Mouse (Mus musculus): ENCODE measurements at regions not wholly inside any gene's neighbourhood (a gene's known extent, or its start where the extent isn't known, plus 50 kb on each side); places are given as distances from the start of the nearest gene placed in this dataset.

DNA sequence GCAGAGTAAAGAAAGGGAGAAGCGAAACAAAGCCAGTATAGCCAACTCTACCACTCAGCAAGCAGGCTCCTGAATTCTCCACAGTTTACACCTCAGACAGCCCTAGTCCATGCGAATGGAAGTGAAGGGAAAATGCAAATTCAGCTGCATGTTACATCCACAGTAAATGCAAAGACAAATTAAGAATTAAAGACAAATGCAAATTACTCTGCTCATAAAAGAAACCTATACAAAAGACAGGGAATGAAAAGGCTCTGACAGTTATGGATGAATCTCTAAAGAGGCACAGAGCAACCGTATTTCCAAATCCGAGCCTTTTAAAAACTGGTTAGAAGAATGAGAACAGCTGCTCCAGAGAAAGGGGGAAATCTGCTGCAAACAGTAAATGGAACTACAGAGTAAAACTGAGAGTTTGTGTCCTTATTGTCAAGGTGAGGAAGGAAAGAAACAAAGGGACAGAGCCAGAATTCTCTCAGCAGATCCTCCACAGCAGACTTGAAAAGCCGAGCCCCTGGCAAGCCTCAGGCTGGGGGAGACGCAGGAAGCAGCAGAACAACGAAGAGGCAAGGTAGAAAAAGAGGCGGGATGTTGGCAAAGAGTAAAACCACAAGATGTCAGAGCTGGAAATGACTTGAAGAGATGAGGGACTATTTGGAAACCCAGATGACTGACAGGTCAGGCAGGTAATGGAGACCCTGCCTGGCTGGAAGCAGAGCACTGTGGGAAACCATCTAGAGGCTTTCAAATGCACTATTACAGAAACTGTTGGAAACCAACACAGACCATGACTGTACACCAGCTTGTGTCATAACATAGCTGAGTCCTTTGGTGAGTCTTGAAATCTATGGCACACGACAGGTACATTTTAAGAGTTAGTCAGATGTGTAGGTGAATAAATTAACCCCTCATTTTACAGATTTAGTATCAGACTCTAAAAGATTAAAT is 184.5 kb upstream of the Acvr2a start:
- Histone ChIP-seq H3K36me3 (ENCODE audit: control insufficient read depth, insufficient read depth) (no peaks in the 10 kb centered on the region), H3K79me2 (ENCODE audit: control insufficient read depth, insufficient read depth) (no peaks in the 10 kb centered on the region), H3K4me3 (no peak overlapping the region), H3K27me3 (ENCODE audit: control insufficient read depth, insufficient read depth, insufficient read length) (no peaks in the 10 kb centered on the region), H3ac (ENCODE audit: control insufficient read depth, insufficient read length) (no peak overlapping the region), H3K4me2 (ENCODE audit: low read depth) (no peak overlapping the region)
- TF ChIP-seq MYOG (IDR thresholded peaks at IDR 0.05; ENCODE audit: control insufficient read depth in 1 of 3, insufficient read depth in 1 of 3, insufficient read length in 2 of 3, low read depth in 2 of 3): no peak

DNA sequence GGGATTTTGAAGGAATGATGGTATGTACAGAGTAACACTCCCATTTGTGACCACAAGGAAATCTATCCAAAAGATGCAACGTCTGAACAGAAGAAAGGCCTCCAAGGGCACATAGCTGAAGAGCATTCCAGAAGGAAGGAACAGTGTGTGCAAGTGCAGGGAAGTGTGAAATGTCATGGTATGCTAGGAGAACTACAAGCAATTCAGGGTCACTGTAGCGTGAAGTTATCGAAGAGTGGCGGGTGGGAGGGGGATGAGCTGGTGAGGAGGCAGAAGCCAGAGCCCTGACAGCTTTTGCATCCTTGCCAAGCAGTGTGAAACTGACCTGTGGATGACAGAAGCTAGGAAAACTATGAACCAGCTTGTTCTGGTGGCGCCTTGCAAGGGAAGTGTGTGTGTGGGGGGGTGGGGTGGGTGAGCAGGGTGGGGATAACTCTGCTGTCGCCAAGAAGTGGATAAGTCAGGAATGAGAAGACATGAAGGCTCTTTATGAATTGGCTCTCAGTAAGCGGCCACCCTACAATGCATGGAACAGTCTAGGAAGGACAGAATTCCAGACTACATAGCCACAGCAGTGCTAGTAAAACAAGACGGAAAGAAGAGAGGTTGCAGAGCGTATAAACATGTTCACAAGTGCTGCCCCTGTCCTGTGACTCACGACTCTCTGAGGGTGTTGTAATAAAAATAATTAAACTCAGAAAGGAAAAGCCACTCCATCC is 179.3 kb upstream of the Acvr2a start:
- Histone ChIP-seq H3K36me3 (ENCODE audit: control insufficient read depth, insufficient read depth) (no peaks in the 10 kb centered on the region), H3K27me3 (ENCODE audit: control insufficient read depth, insufficient read depth, insufficient read length) (no peaks in the 10 kb centered on the region), H3K4me3 (no peak overlapping the region), H3K4me2 (ENCODE audit: low read depth) (no peak overlapping the region), H3ac (ENCODE audit: control insufficient read depth, insufficient read length) (no peak overlapping the region), H3K79me2 (ENCODE audit: control insufficient read depth, insufficient read depth) (no peaks in the 10 kb centered on the region)
- TF ChIP-seq TCF12 (IDR thresholded peaks at IDR 0.05; ENCODE audit: insufficient read depth, poor library complexity, severe bottlenecking): no peak
- no peak for TF ChIP-seq USF1 (IDR thresholded peaks at IDR 0.05; ENCODE audit: low read depth)
- no peak for TF ChIP-seq REST (IDR thresholded peaks at IDR 0.05; ENCODE audit: insufficient read depth, insufficient read length)
- no peak for TF ChIP-seq MYOG (IDR thresholded peaks at IDR 0.05; ENCODE audit: control insufficient read depth in 1 of 3, insufficient read depth in 1 of 3, insufficient read length in 2 of 3, low read depth in 2 of 3)
- TF ChIP-seq MAX (IDR thresholded peaks at IDR 0.05; ENCODE audit: low read depth): no peak
- TF ChIP-seq MYOD1 (IDR thresholded peaks at IDR 0.05; ENCODE audit: control insufficient read depth in 1 of 3, insufficient read length in 2 of 3, low read depth in 2 of 3): no peak
- TF ChIP-seq POLR2A (IDR thresholded peaks at IDR 0.05; ENCODE audit: insufficient read length, low read depth): no peak
- no peak for TF ChIP-seq E2F4 (IDR thresholded peaks at IDR 0.05; ENCODE audit: insufficient read depth)
- TF ChIP-seq CEBPB (IDR thresholded peaks at IDR 0.05; ENCODE audit: insufficient read depth, poor library complexity, severe bottlenecking): no peak
- no peak for TF ChIP-seq SRF (IDR thresholded peaks at IDR 0.05; ENCODE audit: control insufficient read depth, insufficient read length, low read depth)
- no peak for TF ChIP-seq POLR2AphosphoS2 (IDR thresholded peaks at IDR 0.05; ENCODE audit: insufficient read length, low read depth)
- no peak for TF ChIP-seq TCF3 (IDR thresholded peaks at IDR 0.05; ENCODE audit: insufficient read length, low read depth)

DNA sequence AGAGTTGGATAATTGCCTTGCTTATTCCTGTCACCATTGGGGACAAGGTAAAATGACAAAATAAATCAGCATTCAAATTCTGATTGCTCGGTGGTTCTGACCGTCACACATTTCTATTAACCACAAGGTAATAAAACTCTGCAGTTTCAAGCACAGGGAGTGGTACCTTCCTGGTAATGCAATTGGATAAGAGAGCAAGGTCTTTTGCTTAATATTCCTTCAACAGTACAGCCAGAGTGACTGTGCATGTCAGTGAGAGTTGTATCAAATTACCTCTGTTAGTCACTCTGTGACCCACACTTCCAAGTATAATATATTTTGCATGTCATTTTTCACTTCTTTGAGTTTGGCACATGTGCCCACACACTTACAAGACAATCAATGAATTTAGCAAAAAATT is 177.8 kb upstream of the Acvr2a start:
- H3ac ChIP-seq (ENCODE audit: control insufficient read depth, insufficient read length): no peak overlapping the region
- no peaks in the 10 kb centered on the region for H3K79me2 ChIP-seq (ENCODE audit: control insufficient read depth, insufficient read depth)
- no peaks in the 10 kb centered on the region for H3K27me3 ChIP-seq (ENCODE audit: control insufficient read depth, insufficient read depth, insufficient read length)
- no peaks in the 10 kb centered on the region for H3K36me3 ChIP-seq (ENCODE audit: control insufficient read depth, insufficient read depth)
- no peak overlapping the region for H3K4me3 ChIP-seq
- H3K4me2 ChIP-seq (ENCODE audit: low read depth): no peak overlapping the region
- no peak for TF ChIP-seq POLR2A (IDR thresholded peaks at IDR 0.05; ENCODE audit: insufficient read length, low read depth)

DNA sequence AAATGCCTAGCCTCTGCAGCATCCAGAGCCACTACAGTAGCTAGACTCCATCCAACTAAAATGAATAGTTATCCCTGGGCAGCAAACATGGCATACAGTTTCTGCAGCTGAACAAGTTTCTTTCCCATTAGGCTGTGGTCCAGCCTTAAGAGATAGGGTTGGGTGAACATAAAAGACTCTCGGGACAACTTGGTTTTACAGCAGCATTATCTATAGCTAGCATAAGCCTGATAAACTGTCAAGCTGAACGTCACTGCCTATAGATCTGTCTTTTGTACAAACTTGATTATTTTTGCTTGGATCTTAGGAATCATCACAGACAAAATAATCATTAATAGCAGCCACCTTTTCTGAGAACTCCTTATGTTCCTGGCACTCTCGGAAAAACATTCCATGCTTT is 169.8 kb upstream of the Acvr2a start:
- no peak overlapping the region for H3ac ChIP-seq (ENCODE audit: control insufficient read depth, insufficient read length)
- H3K4me2 ChIP-seq (ENCODE audit: low read depth): no peak overlapping the region
- H3K36me3 ChIP-seq (ENCODE audit: control insufficient read depth, insufficient read depth): no peaks in the 10 kb centered on the region
- no peak for TF ChIP-seq MYOD1 (IDR thresholded peaks at IDR 0.05; ENCODE audit: control insufficient read depth in 1 of 3, insufficient read length in 2 of 3, low read depth in 2 of 3)
- no peaks in the 10 kb centered on the region for H3K27me3 ChIP-seq (ENCODE audit: control insufficient read depth, insufficient read depth, insufficient read length)
- no peak overlapping the region for H3K4me3 ChIP-seq
- no peaks in the 10 kb centered on the region for H3K79me2 ChIP-seq (ENCODE audit: control insufficient read depth, insufficient read depth)

DNA sequence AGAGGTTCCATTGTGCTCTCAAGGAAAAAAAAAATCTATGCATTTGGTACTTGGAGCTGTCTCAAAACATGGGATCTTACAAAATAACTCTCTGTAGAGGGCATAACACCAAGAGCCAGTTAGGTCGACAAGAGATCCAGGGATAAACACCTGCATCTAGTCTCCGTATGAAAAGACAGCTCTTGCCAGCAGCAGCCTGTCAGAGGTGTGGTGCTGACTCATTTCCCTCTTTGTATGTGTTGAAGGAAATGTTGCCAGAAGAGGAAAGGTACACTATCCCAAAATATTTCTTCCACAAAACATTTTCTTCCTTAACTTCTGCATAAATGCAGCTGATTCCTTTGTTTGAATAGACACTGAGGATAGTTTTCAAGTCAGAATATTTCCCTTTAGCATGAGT is 163.6 kb upstream of the Acvr2a start:
- Histone ChIP-seq H3K36me3 (ENCODE audit: control insufficient read depth, insufficient read depth) (no peaks in the 10 kb centered on the region), H3K4me2 (ENCODE audit: low read depth) (no peak overlapping the region), H3K79me2 (ENCODE audit: control insufficient read depth, insufficient read depth) (no peaks in the 10 kb centered on the region), H3ac (ENCODE audit: control insufficient read depth, insufficient read length) (no peak overlapping the region), H3K27me3 (ENCODE audit: control insufficient read depth, insufficient read depth, insufficient read length) (no peaks in the 10 kb centered on the region), H3K4me3 (no peak overlapping the region)
- no peak for TF ChIP-seq POLR2AphosphoS2 (IDR thresholded peaks at IDR 0.05; ENCODE audit: insufficient read length, low read depth)
- no peak for TF ChIP-seq TCF12 (IDR thresholded peaks at IDR 0.05; ENCODE audit: insufficient read depth, poor library complexity, severe bottlenecking)
- no peak for TF ChIP-seq E2F4 (IDR thresholded peaks at IDR 0.05; ENCODE audit: insufficient read depth)

DNA sequence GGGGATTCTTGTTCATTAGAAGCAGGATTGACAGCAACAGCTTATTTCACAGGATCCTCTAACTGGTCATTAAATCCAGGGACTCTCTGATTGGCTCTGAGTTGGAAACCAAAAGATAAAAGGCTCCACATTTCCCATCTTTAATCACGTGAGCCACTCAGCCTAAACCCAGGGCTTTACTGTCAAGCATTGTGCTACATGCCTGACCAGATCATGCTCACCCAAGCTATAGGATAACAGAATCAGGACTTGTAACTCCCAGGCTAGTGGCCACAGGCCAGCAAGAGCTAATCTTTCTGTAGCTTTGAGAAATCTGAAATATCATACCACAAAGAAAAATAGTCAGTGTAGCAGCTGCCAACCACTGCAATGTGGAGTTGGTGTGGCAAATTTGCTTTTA is 152.7 kb upstream of the Acvr2a start:
- H3K4me2 ChIP-seq (ENCODE audit: low read depth): no peak overlapping the region
- no peak overlapping the region for H3K4me3 ChIP-seq
- no peak overlapping the region for H3ac ChIP-seq (ENCODE audit: control insufficient read depth, insufficient read length)
- H3K36me3 ChIP-seq (ENCODE audit: control insufficient read depth, insufficient read depth): no peaks in the 10 kb centered on the region
- H3K27me3 ChIP-seq (ENCODE audit: control insufficient read depth, insufficient read depth, insufficient read length): no peaks in the 10 kb centered on the region
- no peak for TF ChIP-seq TCF3 (IDR thresholded peaks at IDR 0.05; ENCODE audit: insufficient read length, low read depth)
- TF ChIP-seq MYOD1 (IDR thresholded peaks at IDR 0.05; ENCODE audit: control insufficient read depth in 1 of 3, insufficient read length in 2 of 3, low read depth in 2 of 3): no peak
- no peak for TF ChIP-seq POLR2AphosphoS2 (IDR thresholded peaks at IDR 0.05; ENCODE audit: insufficient read length, low read depth)
- no peak for TF ChIP-seq E2F4 (IDR thresholded peaks at IDR 0.05; ENCODE audit: insufficient read depth)
- no peak for TF ChIP-seq MAX (IDR thresholded peaks at IDR 0.05; ENCODE audit: low read depth)
- TF ChIP-seq MYOG (IDR thresholded peaks at IDR 0.05; ENCODE audit: control insufficient read depth in 1 of 3, insufficient read depth in 1 of 3, insufficient read length in 2 of 3, low read depth in 2 of 3): no peak
- no peak for TF ChIP-seq SRF (IDR thresholded peaks at IDR 0.05; ENCODE audit: control insufficient read depth, insufficient read length, low read depth)
- TF ChIP-seq POLR2A (IDR thresholded peaks at IDR 0.05; ENCODE audit: insufficient read length, low read depth): no peak
- no peak for TF ChIP-seq CEBPB (IDR thresholded peaks at IDR 0.05; ENCODE audit: insufficient read depth, poor library complexity, severe bottlenecking)
- TF ChIP-seq TCF12 (IDR thresholded peaks at IDR 0.05; ENCODE audit: insufficient read depth, poor library complexity, severe bottlenecking): no peak
- TF ChIP-seq REST (IDR thresholded peaks at IDR 0.05; ENCODE audit: insufficient read depth, insufficient read length): no peak
- no peak for TF ChIP-seq USF1 (IDR thresholded peaks at IDR 0.05; ENCODE audit: low read depth)
- no peaks in the 10 kb centered on the region for H3K79me2 ChIP-seq (ENCODE audit: control insufficient read depth, insufficient read depth)

Data from myocyte (in vitro differentiated cells).